Comparison of ENCODE assay signal across 18 mouse cellular contexts in genomic region chr4:7688516-7688915, GRCm38 (mm10).
"Had no signal": no experiment of that assay in that cellular context is flagged by ENCODE, and none has a peak within 500 bp of the region (broad histone marks: within the 10 kb centered on the region; RNA-seq: fewer than 3 reads in every experiment).

No protein-coding gene starts in this region.

- H3K36me3 ChIP-seq: midbrain, embryonic 13.5 days; midbrain, embryonic 15.5 days; neural tube, embryonic 13.5 days; neural tube, embryonic 15.5 days; stomach, embryonic 15.5 days had no signal

- ATAC-seq: midbrain, embryonic 13.5 days; midbrain, embryonic 15.5 days had no signal

- H3K4me2 ChIP-seq: lung, embryonic 14.5 days; midbrain, embryonic 11.5 days; midbrain, embryonic 13.5 days; midbrain, embryonic 15.5 days; neural tube, embryonic 13.5 days; neural tube, embryonic 15.5 days; stomach, embryonic 15.5 days had no signal

- H3K9ac ChIP-seq: lung, embryonic 14.5 days; midbrain, embryonic 13.5 days; midbrain, embryonic 15.5 days; neural tube, embryonic 13.5 days; neural tube, embryonic 15.5 days; stomach, embryonic 15.5 days had no signal

- H3K27me3 ChIP-seq: megakaryocyte, embryonic 14.5 days; midbrain, embryonic 13.5 days; midbrain, embryonic 15.5 days; neural tube, embryonic 13.5 days; neural tube, embryonic 15.5 days; stomach, embryonic 15.5 days had no signal

- H3K9me3 ChIP-seq: midbrain, embryonic 13.5 days; midbrain, embryonic 15.5 days; neural tube, embryonic 13.5 days; neural tube, embryonic 15.5 days; stomach, embryonic 15.5 days had no signal

- H3K4me3 ChIP-seq: megakaryocyte, embryonic 14.5 days; midbrain, embryonic 13.5 days; midbrain, embryonic 15.5 days; neural tube, embryonic 13.5 days; neural tube, embryonic 15.5 days; stomach, embryonic 15.5 days had no signal

- H3K4me1 ChIP-seq: megakaryocyte, embryonic 14.5 days; midbrain, embryonic 13.5 days; midbrain, embryonic 15.5 days; neural tube, embryonic 13.5 days; neural tube, embryonic 15.5 days; stomach, embryonic 15.5 days had no signal

- DNase-seq: lung, adult 18-20 months; lung, embryonic 14.5 days; lung, postnatal 10 days; lung, postnatal 4 days; retina, postnatal 1 day; right cerebral cortex, adult 18-20 months; right cerebral cortex, postnatal 25 days; right cerebral cortex, postnatal 4 days; thymus, adult 18-20 months; thymus, postnatal 14 days; thymus, postnatal 36 days had no signal

- H3K27ac ChIP-seq: midbrain, embryonic 13.5 days; midbrain, embryonic 15.5 days; neural tube, embryonic 13.5 days; neural tube, embryonic 15.5 days; stomach, embryonic 15.5 days had no signal
